Mouse (Mus musculus) small intestine, adult 2 months (tissue): ENCODE measurements around the gene Pax8.

ENCODE experiments used
- CTCF ChIP-seq: fragments of 200-500 bp; IDR thresholded peaks from 2 replicates; pipeline ENCODE4 v1.5.1; 2012; ENCODE audit warnings: low read depth, mild to moderate bottlenecking, control low read depth, inconsistent platforms, low read length, moderate library complexity, mixed read lengths; ENCODE audit not compliant: insufficient replicate concordance, insufficient read length; ENCODE audit errors: extremely low read depth
- POLR2A ChIP-seq: fragments of 200-500 bp; IDR thresholded peaks from 2 replicates; pipeline ENCODE4 v1.6.1; 2012; ENCODE audit warnings: low read depth, mild to moderate bottlenecking, control low read depth, inconsistent platforms, low read length, moderate library complexity

DNA sequence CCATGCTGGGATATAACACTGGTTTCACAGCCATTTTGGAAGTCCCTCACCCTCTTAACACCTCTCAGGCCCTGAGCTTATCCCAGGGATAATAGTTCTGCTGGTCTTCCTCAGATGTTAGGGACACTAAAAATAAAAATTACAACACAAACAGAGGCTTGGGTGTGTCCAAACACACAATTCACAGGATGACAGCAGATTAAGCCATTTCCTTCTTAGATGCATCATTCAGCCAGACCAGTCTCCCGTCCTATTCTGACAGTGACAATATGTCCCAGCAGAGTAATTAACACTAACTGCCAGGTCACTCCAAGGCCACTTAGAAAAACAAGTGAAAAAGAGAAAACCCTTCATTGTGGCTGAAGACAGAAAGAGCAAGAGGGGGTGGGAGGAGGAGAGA is 8.2 kb downstream of the Pax8 start:
- no peak for TF ChIP-seq POLR2A
- no peak for TF ChIP-seq CTCF
